Mouse (Mus musculus) C2C12 (cell line): Measurements from ENCODE around the gene Herc1. TPM values are rescaled to one million over a fixed set of nuclear protein-coding genes. Genes with fewer than 3 reads are reported as not detected.

Experiments
- H3K27me3 ChIP-seq: one replicate; pipeline ENCODE4 v1.6.1; 2011; ENCODE audit not compliant: control insufficient read depth, insufficient read depth, insufficient read length
- H3K36me3 ChIP-seq: one replicate; pipeline ENCODE4 v1.6.1; 2011; ENCODE audit not compliant: control insufficient read depth, insufficient read depth
- H3K4me3 ChIP-seq: one replicate; pipeline ENCODE4 v1.5.1; 2011; ENCODE audit warnings: mild to moderate bottlenecking, control low read depth; ENCODE audit not compliant: poor library complexity, insufficient read depth, severe bottlenecking
- H3K79me2 ChIP-seq: one replicate; pipeline ENCODE4 v1.6.1; 2011; ENCODE audit not compliant: control insufficient read depth, insufficient read depth
- H3K79me3 ChIP-seq: one replicate; pipeline ENCODE4 v1.6.1; 2011; ENCODE audit warnings: low read depth, control low read depth
- H3ac ChIP-seq: one replicate; pipeline ENCODE3; 2011; ENCODE audit warnings: low read depth; ENCODE audit not compliant: control insufficient read depth, insufficient read length
- CEBPB ChIP-seq: IDR thresholded peaks from one replicate; pipeline ENCODE4 v1.6.1; 2011; ENCODE audit warnings: low read depth, mild to moderate bottlenecking, control low read depth, moderate library complexity
- CTCF ChIP-seq: IDR thresholded peaks from one replicate; pipeline ENCODE4 v1.5.1; 2011; ENCODE audit not compliant: control insufficient read depth, insufficient read depth, insufficient read length
- FOSL1 ChIP-seq: IDR thresholded peaks from one replicate; pipeline ENCODE4 v1.8.0; 2011; ENCODE audit warnings: mild to moderate bottlenecking, low read length; ENCODE audit not compliant: poor library complexity, insufficient read depth, severe bottlenecking
- MAX ChIP-seq: IDR thresholded peaks from one replicate; pipeline ENCODE4 v1.6.1; 2011; ENCODE audit warnings: mild to moderate bottlenecking, control low read depth
- MYOD1 ChIP-seq: IDR thresholded peaks from one replicate; pipeline ENCODE4 v1.6.1; 2011; ENCODE audit warnings: low read depth; ENCODE audit not compliant: control insufficient read depth, insufficient read length
- MYOG ChIP-seq: IDR thresholded peaks from one replicate; pipeline ENCODE4 v1.6.1; 2011; ENCODE audit not compliant: control insufficient read depth, insufficient read length; ENCODE audit errors: extremely low read depth
- USF1 ChIP-seq: IDR thresholded peaks from one replicate; pipeline ENCODE4 v1.6.1; 2011; ENCODE audit warnings: low read depth, mild to moderate bottlenecking, control low read depth, moderate library complexity
- polyA plus RNA-seq: library from polyadenylated mRNA; unstranded; fragments of >200 nt; fragmentation: generic; extraction: Trizol; gene quantifications from one replicate; pipeline ENCODE4 v1.2.1, GENCODE M21; 2012; ENCODE audit warnings: missing spikeins

The Herc1 gene
- polyA plus RNA-seq, 1 experiment = 7.8 TPM

DNA sequence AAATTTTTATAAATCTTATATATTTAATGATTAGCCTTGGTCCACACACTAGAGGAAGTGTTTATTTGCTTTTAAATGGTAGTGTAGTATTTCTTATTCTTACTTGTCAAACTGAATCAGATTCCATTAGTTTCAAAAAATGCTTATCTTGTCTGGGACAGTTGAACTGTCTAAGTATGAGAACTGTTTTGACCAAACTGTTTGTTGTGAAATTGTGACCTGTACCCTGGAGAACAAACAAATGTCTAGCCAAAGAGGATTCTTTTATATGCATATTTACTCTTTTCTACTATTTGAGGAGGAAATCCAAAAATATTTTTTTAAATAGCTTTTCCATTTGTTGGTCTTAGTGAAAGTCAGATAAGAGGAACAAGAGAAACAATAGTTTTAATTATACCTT, 73.2 kb downstream of the Herc1 start:
- no peak for TF ChIP-seq CEBPB
- TF ChIP-seq MAX = no peak
- TF ChIP-seq CTCF = no peak
- TF ChIP-seq MYOD1 = no peak
- no peak for TF ChIP-seq USF1
- no peak for TF ChIP-seq FOSL1
- no peak for TF ChIP-seq MYOG
- no peak overlapping the region for H3K4me3 ChIP-seq
- H3K27me3 ChIP-seq = no peaks in the 10 kb centered on the region
- no peaks in the 10 kb centered on the region for H3K79me2 ChIP-seq
- no peak overlapping the region for H3ac ChIP-seq
- no peaks in the 10 kb centered on the region for H3K79me3 ChIP-seq
- H3K36me3 ChIP-seq = peaks cover 11% of the 10 kb centered on the region

DNA sequence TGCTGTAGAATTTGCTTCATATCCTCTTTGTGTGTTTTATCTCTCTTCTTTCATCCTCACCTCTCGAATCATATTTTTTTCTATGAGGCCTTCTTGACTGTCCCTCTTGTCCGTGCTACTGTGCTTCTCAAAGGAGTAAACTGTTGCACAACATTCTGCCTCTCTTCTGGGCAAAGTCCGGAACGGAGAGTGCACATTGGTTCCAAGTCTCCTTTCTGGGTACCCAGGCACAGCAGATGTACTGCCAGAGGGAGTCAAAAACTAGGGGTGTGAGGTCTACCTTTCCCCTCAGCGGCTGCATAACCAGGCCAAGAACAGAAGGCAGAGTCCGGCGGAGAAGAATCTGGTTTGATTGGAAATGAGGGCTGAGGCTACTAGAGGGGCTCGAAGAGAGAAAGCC, 89.8 kb downstream of the Herc1 start:
- Histone ChIP-seq H3K36me3 (peaks cover 22% of the 10 kb centered on the region), H3K79me3 (no peaks in the 10 kb centered on the region), H3K79me2 (no peaks in the 10 kb centered on the region), H3ac (no peak overlapping the region), H3K27me3 (no peaks in the 10 kb centered on the region), H3K4me3 (no peak overlapping the region)
- TF ChIP-seq FOSL1 = no peak
- no peak for TF ChIP-seq MYOG
- TF ChIP-seq CTCF = no peak
- no peak for TF ChIP-seq MAX
- TF ChIP-seq CEBPB = no peak
- TF ChIP-seq USF1 = no peak

DNA sequence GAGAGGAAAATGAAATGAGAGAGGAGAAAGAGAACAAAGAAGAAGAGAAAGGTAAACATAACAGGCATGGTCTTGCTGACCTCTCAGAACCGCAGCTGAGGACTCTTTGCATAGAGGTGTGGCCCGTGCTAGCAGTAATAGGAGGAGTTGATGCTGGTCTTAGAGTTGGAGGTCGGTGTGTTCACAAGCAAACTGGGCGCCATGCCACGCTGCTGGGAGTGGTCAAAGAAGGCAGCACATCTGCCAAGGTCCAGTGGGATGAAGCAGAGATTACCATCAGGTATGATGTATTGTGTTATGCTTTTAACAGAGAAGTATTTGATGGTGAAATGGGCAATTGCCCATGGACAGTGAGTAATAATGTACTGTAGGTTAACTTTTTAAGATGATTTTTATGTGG, 98.0 kb downstream of the Herc1 start:
- H3K79me2 ChIP-seq = no peaks in the 10 kb centered on the region
- no peak overlapping the region for H3K4me3 ChIP-seq
- no peaks in the 10 kb centered on the region for H3K79me3 ChIP-seq
- TF ChIP-seq MYOD1 (no peak), FOSL1 (no peak), CTCF (no peak), MYOG (no peak), MAX (no peak), USF1 (no peak), CEBPB (no peak)
- H3K27me3 ChIP-seq = no peaks in the 10 kb centered on the region
- H3ac ChIP-seq = no peak overlapping the region
- peaks cover 42% of the 10 kb centered on the region for H3K36me3 ChIP-seq

DNA sequence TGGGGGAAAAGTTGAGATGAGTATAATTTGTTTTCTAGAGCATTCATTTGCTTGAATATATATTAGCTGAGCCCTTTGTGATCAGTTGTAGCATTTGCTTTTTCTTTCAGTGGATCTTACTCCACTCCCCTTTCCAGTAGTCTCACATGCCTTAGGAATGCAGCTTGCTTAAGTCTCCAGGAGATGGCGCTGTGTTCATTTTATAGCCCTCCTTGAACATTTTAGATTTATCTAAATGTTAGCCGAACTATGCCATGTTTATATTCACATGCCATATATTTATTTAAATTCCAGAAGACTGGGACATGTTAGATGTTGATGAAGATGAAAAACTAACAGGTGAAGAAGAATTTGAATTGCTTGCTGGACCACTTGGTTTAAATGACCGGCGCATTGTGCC, 114.8 kb downstream of the Herc1 start:
- no peak for TF ChIP-seq CEBPB
- TF ChIP-seq MYOG = no peak
- TF ChIP-seq CTCF = peak; percentile 9
- no peaks in the 10 kb centered on the region for H3K79me3 ChIP-seq
- H3K27me3 ChIP-seq = no peaks in the 10 kb centered on the region
- H3K36me3 ChIP-seq = peaks cover 36% of the 10 kb centered on the region
- no peak overlapping the region for H3ac ChIP-seq
- H3K79me2 ChIP-seq = no peaks in the 10 kb centered on the region
- no peak overlapping the region for H3K4me3 ChIP-seq

DNA sequence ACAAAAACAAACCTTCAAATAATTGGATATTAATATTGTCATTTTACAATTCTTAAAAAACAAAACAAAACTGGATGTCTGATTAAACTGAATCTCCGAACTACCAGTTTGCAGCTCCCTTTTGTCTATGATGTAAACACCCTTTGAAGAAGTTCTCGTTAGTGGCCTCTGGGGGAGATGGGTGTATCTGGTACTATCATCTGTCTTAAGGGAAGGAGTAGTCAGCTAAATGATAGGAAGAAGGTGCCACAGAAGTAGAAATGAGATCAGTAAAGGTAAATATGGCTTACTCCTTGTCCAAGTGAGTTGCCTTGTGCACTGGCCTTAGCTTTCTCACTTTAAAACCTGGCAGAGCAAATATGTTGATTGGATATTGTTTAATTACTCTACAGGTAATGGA, 127.5 kb downstream of the Herc1 start:
- peaks cover 51% of the 10 kb centered on the region for H3K36me3 ChIP-seq
- no peak for TF ChIP-seq FOSL1
- no peak for TF ChIP-seq CTCF
- TF ChIP-seq MYOD1 = no peak
- no peak for TF ChIP-seq MAX
- TF ChIP-seq MYOG = no peak
- TF ChIP-seq USF1 = no peak
- TF ChIP-seq CEBPB = no peak

DNA sequence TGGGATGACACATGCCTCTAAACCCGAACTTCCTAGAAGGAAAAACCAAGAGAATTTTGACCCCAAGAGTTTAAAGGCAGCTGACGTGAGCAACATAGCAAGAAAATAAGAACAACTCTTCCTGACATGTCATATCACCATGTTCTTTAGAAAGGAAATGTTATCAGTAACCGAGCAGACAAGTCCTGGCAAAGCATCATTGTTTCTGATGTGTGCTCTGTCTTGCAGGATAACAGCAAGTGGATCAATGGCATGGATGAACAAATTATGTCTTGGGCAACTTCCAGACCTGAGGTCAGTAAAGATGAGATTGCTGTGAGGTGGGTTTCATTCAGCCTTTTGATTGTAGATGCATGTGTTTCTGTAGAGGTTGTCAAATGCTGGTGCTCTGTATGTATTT, 133.2 kb downstream of the Herc1 start:
- H3K27me3 ChIP-seq = no peaks in the 10 kb centered on the region
- TF ChIP-seq MAX = no peak
- H3K79me3 ChIP-seq = no peaks in the 10 kb centered on the region
- peaks cover 34% of the 10 kb centered on the region for H3K36me3 ChIP-seq
- H3ac ChIP-seq = no peak overlapping the region
- H3K79me2 ChIP-seq = no peaks in the 10 kb centered on the region
- H3K4me3 ChIP-seq = no peak overlapping the region

More for the DNA sequence above, 127.5 kb downstream of the Herc1 start:
- H3K79me2 ChIP-seq = no peaks in the 10 kb centered on the region
- H3K27me3 ChIP-seq = no peaks in the 10 kb centered on the region
- H3ac ChIP-seq = no peak overlapping the region
- H3K4me3 ChIP-seq = no peak overlapping the region
- H3K79me3 ChIP-seq = no peaks in the 10 kb centered on the region

DNA sequence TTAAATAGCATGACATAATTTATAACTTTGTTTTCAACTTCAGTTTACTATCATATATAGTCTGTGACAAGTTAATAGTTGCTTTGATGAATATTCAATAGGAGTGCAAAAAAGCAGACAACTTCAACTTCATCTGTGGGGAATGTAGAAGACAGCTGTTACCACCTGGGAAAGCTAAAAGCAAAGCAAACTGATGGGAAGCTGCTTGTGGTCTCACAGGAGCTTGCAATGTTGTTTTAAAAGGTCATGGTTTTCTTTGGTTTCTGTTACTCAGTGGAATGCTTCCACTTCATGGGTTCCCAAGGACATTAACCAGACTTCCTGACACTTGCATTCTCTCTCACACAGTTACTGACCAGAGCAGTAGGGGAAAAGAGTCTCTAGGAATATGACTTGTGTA, 138.5 kb downstream of the Herc1 start:
- Histone ChIP-seq H3ac (no peak overlapping the region), H3K79me2 (no peaks in the 10 kb centered on the region), H3K4me3 (no peak overlapping the region), H3K36me3 (peaks cover 39% of the 10 kb centered on the region), H3K27me3 (no peaks in the 10 kb centered on the region), H3K79me3 (no peaks in the 10 kb centered on the region)
- TF ChIP-seq MYOD1 = no peak
- TF ChIP-seq USF1 = no peak
- TF ChIP-seq CEBPB = no peak
- no peak for TF ChIP-seq CTCF
- TF ChIP-seq FOSL1 = no peak
- TF ChIP-seq MAX = no peak
- TF ChIP-seq MYOG = no peak
